Mouse (Mus musculus): Measurements from ENCODE around the gene Eif5. TPM values are rescaled to one million over a fixed set of nuclear protein-coding genes. Genes with fewer than 3 reads are reported as not detected.
"Not testable (repeated sequence)": the region's sequence is repeated elsewhere in the genome, so short reads cannot be mapped to it uniquely, and the experiment has no call there.

The Eif5 gene
- polyA plus RNA-seq (2015; fragmentation: Nextera tagmentation; extraction: Ambion mirVana), result 575 TPM in 2 replicates

GRCm38 (mm10) chr12:111537796-111538291 is at the start of gene Eif5:
Eif5 (plus strand) TSS chr12:111538016.
- peak within 1 kb of the TSS; percentile 66 for H3K4me2 ChIP-seq
- H3K4me3 ChIP-seq (replicated peaks), result peak within 1 kb of the TSS; percentile 88
- no peaks in the 10 kb centered on the region for H3K27me3 ChIP-seq (replicated peaks)
- H3K36me3 ChIP-seq, result peaks cover 32% of the 10 kb centered on the region
- WGBS, result 0% methylated on average over 39 of the region's 47 CpGs
- peak within 1 kb of the TSS; percentile 97 for H3K9ac ChIP-seq
- no peaks in the 10 kb centered on the region for H3K9me3 ChIP-seq
- H3K4me1 ChIP-seq, result peaks cover 14% of the 10 kb centered on the region
- peak; percentile 99 for ATAC-seq (ENCODE audit: insufficient read depth, low FRiP score, low read depth)
- H3K27ac ChIP-seq, result peak within 1 kb of the TSS; percentile 97

- H3K4me2 ChIP-seq, result no peak overlapping the region
- 69% methylated on average over 11 of the region's 11 CpGs for WGBS
- H3K9ac ChIP-seq, result no peak overlapping the region
- no peak overlapping the region for H3K4me3 ChIP-seq (replicated peaks)
- ATAC-seq (ENCODE audit: insufficient read depth, low FRiP score, low read depth), result no peak
- peaks cover 23% of the 10 kb centered on the region for H3K27me3 ChIP-seq (replicated peaks)
- H3K36me3 ChIP-seq, result no peaks in the 10 kb centered on the region
- no peak overlapping the region for H3K27ac ChIP-seq
- H3K9me3 ChIP-seq, result no peaks in the 10 kb centered on the region
- H3K4me1 ChIP-seq, result peaks cover 20% of the 10 kb centered on the region
These were observed 48.5 kb upstream of the Eif5 start for GRCm38 (mm10) chr12:111489261-111489865.

DNA sequence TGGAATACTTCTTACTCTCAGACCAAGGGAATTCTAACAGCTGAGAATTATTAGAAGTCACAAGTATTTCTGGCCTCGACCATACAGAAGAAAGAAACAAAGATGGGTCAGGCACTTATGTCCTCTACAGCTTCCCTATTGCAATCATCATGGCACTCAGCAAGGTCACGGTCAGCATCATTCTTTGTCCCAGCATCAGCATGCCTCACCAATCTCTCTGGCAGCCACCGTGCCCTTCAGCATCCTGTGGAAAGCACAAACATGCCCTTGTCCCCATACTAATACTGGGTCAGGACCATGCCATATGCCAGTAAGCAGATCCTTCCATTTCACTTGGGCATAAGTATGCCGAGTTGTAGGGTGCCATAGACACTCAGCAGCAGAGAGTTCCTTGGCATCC is 42.9 kb upstream of the Eif5 start:
- Histone ChIP-seq H3K27me3 (replicated peaks) (no peaks in the 10 kb centered on the region), H3K36me3 (no peaks in the 10 kb centered on the region), H3K4me2 (no peak overlapping the region), H3K4me3 (replicated peaks) (no peak overlapping the region), H3K9me3 (no peaks in the 10 kb centered on the region), H3K9ac (no peak overlapping the region), H3K27ac (no peak overlapping the region), H3K4me1 (no peaks in the 10 kb centered on the region)
- ATAC-seq (ENCODE audit: insufficient read depth, low FRiP score, low read depth), result no peak
- 60% methylated on average over 4 of the region's 4 CpGs for WGBS

GRCm38 (mm10) chr12:111497076-111497475 is 40.7 kb upstream of the Eif5 start:
- no peaks in the 10 kb centered on the region for H3K4me1 ChIP-seq
- no peak for ATAC-seq (ENCODE audit: insufficient read depth, low FRiP score, low read depth)
- H3K9ac ChIP-seq, result no peak overlapping the region
- no peaks in the 10 kb centered on the region for H3K27me3 ChIP-seq (replicated peaks)
- H3K9me3 ChIP-seq, result no peaks in the 10 kb centered on the region
- H3K27ac ChIP-seq, result no peak overlapping the region
- no peaks in the 10 kb centered on the region for H3K36me3 ChIP-seq
- no peak overlapping the region for H3K4me3 ChIP-seq (replicated peaks)
- WGBS, result 50% methylated on average over 2 of the region's 2 CpGs
- no peak overlapping the region for H3K4me2 ChIP-seq

- ATAC-seq (ENCODE audit: insufficient read depth, low FRiP score, low read depth), result no peak
- H3K9ac ChIP-seq, result no peak overlapping the region
- H3K9me3 ChIP-seq, result no peaks in the 10 kb centered on the region
- no peaks in the 10 kb centered on the region for H3K4me1 ChIP-seq
- H3K27ac ChIP-seq, result no peak overlapping the region
- WGBS, result 72% methylated on average over 5 of the region's 5 CpGs
- H3K36me3 ChIP-seq, result no peaks in the 10 kb centered on the region
- H3K4me3 ChIP-seq (replicated peaks), result no peak overlapping the region
- H3K4me2 ChIP-seq, result no peak overlapping the region
- H3K27me3 ChIP-seq (replicated peaks), result no peaks in the 10 kb centered on the region
These were observed 38.2 kb upstream of the Eif5 start for GRCm38 (mm10) chr12:111499617-111500016.

DNA sequence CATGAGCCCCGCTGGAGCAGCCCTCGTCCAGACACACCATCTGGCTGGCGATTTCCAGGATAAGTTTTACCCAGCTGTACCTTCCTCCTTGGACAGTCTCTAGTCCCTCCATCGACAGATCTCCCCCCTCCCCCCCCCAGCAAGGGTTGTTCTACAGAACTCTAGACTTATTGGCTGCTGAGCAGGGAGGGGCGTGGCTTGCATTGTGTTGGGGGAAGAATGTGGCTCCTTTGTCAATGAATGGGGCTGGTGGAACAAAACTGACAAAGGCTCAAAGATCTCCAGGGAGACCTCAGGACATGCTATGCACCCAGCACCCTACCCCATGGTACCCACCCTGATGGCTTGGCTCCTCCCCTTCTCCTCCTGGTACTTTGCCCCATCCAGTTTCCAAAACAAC is 37.1 kb upstream of the Eif5 start:
- no peak overlapping the region for H3K4me2 ChIP-seq
- WGBS, result 41% methylated on average over 5 of the region's 5 CpGs

DNA sequence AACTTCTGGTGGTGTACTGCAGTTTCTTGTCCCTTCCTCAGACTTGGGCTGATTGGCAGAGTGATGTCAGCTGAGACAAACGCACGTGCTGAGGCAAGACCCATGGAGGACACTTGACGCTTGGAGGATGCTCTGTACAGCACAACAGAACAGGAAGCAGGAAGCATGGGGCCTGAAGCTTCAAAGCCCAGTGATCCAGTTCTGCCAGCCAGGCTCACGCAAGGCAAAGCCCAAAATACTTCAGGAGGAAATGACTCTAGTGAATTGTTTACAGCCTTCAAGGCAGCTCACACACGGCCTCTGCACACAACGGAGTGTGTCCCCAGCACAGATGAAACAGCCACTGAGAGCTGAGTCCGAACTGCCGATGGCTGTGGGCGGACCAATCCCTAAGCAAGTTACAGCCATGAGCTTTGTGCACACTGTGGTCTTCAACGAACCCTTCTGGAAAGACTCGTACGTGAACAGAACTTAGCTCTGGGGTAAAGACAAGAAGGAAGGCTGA is 34.7 kb upstream of the Eif5 start:
- Histone ChIP-seq H3K9ac (no peak overlapping the region), H3K36me3 (no peaks in the 10 kb centered on the region), H3K4me3 (replicated peaks) (no peak overlapping the region), H3K4me2 (no peak overlapping the region), H3K4me1 (no peaks in the 10 kb centered on the region), H3K27ac (no peak overlapping the region), H3K27me3 (replicated peaks) (no peaks in the 10 kb centered on the region), H3K9me3 (no peaks in the 10 kb centered on the region)
- ATAC-seq (ENCODE audit: insufficient read depth, low FRiP score, low read depth), result no peak
- 75% methylated on average over 12 of the region's 12 CpGs for WGBS

More for the DNA sequence above, 37.1 kb upstream of the Eif5 start:
- Histone ChIP-seq H3K4me1 (no peaks in the 10 kb centered on the region), H3K9me3 (no peaks in the 10 kb centered on the region), H3K27me3 (replicated peaks) (no peaks in the 10 kb centered on the region), H3K27ac (no peak overlapping the region), H3K4me3 (replicated peaks) (no peak overlapping the region), H3K36me3 (no peaks in the 10 kb centered on the region), H3K9ac (no peak overlapping the region)
- ATAC-seq (ENCODE audit: insufficient read depth, low FRiP score, low read depth), result no peak

- no peaks in the 10 kb centered on the region for H3K36me3 ChIP-seq
- H3K9ac ChIP-seq, result no peak overlapping the region
- ATAC-seq (ENCODE audit: insufficient read depth, low FRiP score, low read depth), result no peak
- no peak overlapping the region for H3K4me3 ChIP-seq (replicated peaks)
- no peak overlapping the region for H3K4me2 ChIP-seq
- H3K27ac ChIP-seq, result no peak overlapping the region
- H3K9me3 ChIP-seq, result no peaks in the 10 kb centered on the region
- 63% methylated on average over 5 of the region's 5 CpGs for WGBS
- H3K4me1 ChIP-seq, result no peaks in the 10 kb centered on the region
- H3K27me3 ChIP-seq (replicated peaks), result no peaks in the 10 kb centered on the region
These were observed 34.2 kb upstream of the Eif5 start for GRCm38 (mm10) chr12:111503571-111503970.

DNA sequence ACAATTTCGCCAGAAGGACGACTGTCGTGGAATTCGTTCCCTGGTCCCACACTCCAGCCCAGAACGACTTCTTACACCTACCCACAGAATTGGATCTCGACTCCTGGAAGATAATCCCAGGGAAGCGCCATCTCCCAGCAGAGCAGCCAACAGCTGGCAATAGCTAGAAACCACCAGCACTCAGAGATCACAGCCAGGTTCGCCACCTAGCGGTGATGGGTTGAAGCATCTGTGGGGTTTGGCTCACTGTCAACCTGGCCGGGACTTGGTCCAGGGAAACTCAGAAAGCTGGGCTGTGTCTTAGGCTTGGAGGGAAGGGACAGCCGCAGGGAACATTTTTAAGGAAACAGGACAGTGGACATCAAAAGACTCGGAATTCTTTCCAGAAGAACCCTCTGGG is 32.9 kb upstream of the Eif5 start:
- Histone ChIP-seq H3K4me3 (replicated peaks) (peak overlapping the region; percentile 12; the same call in 1 of the 2 replicates), H3K4me2 (peak overlapping the region; percentile 40), H3K27me3 (replicated peaks) (no peaks in the 10 kb centered on the region), H3K9ac (no peak overlapping the region), H3K4me1 (no peaks in the 10 kb centered on the region), H3K36me3 (no peaks in the 10 kb centered on the region), H3K27ac (no peak overlapping the region), H3K9me3 (no peaks in the 10 kb centered on the region)
- 3% methylated on average over 12 of the region's 12 CpGs for WGBS
- ATAC-seq (ENCODE audit: insufficient read depth, low FRiP score, low read depth), result peak; percentile 64; the same call in 1 of the 2 replicates

DNA sequence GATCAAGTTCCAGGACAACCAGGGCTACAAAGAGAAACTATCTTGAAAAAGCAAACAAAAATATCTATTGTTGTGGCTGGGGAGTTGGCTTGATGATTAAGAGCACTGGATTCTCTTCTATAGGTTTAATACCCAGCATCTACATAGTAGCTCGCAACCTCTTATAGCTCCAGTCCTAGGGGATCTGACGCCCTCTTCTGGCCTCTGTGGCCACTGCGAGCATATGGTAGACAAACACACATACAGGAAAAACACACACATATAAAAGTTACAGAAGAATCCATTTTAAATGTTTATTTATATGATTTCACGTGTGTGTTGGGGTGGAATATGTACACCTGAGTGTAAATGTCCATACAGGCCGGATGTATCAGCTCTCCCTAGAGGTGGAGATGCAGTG is 30.8 kb upstream of the Eif5 start:
- Histone ChIP-seq H3K4me2 (no peak overlapping the region), H3K9ac (no peak overlapping the region), H3K36me3 (no peaks in the 10 kb centered on the region), H3K27ac (no peak overlapping the region), H3K4me1 (no peaks in the 10 kb centered on the region), H3K9me3 (no peaks in the 10 kb centered on the region), H3K4me3 (replicated peaks) (no peak overlapping the region), H3K27me3 (replicated peaks) (no peaks in the 10 kb centered on the region)
- no peak for ATAC-seq (ENCODE audit: insufficient read depth, low FRiP score, low read depth)
- WGBS, result 59% methylated on average over 5 of the region's 5 CpGs

DNA sequence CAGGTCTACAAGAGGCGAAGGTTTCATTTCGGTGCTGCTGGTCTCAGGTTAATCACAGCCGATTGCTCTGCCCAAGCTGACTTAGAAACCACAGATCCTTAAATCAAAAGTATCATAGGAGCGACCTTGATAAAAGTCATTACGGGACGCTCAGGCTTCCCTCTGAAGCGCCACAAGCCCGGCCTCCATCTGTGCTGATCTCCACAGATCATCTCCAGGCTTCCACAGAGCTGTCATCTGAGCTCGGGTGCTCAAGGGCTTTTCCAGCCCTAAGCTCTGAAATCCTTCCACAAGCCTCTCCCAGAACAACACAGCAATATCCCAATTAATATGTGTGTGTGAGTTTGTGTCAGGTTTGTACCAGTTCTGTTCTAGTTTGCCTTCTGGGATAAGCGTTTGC is 29.9 kb upstream of the Eif5 start:
- WGBS, result 89% methylated on average over 10 of the region's 10 CpGs

DNA sequence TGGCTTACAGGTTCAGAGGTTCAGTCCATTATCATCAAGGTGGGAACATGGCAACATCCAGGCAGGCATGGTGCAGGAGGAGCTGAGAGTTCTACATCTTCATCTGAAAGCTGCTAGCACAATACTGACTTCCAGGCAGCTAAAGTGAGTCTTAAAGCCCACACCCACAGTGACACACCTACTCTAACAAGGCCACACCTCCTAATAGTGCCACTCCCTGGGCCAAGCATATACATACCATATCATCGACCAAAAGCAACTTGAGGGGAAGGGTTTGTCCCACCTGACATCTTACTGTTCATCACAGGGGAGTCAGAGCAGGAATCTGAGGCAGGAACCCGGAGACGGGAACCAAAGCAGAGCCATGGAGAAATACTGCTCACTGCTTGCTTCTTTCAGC is 29.4 kb upstream of the Eif5 start:
- not testable (repeated sequence) for H3K4me3 ChIP-seq (replicated peaks); H3K36me3 ChIP-seq; H3K27me3 ChIP-seq (replicated peaks); H3K4me2 ChIP-seq; ATAC-seq (ENCODE audit: insufficient read depth, low FRiP score, low read depth); H3K9ac ChIP-seq; H3K27ac ChIP-seq; H3K9me3 ChIP-seq; H3K4me1 ChIP-seq
- 73% methylated on average over 3 of the region's 3 CpGs for WGBS

More for the DNA sequence above, 29.9 kb upstream of the Eif5 start:
- Histone ChIP-seq H3K9me3 (no peaks in the 10 kb centered on the region), H3K4me3 (replicated peaks) (no peak overlapping the region), H3K4me2 (no peak overlapping the region), H3K27ac (no peak overlapping the region), H3K36me3 (no peaks in the 10 kb centered on the region), H3K9ac (no peak overlapping the region), H3K4me1 (no peaks in the 10 kb centered on the region), H3K27me3 (replicated peaks) (no peaks in the 10 kb centered on the region)
- ATAC-seq (ENCODE audit: insufficient read depth, low FRiP score, low read depth), result no peak

Data from stomach, embryonic 15.5 days (tissue).